Mouse (Mus musculus) skeletal muscle tissue, adult 2 months (tissue): ENCODE data around the gene Mettl7a2.
"Not testable (repeated sequence)": the region's sequence is repeated elsewhere in the genome, so short reads cannot be mapped to it uniquely, and the experiment has no call there.

ENCODE experiments used
- DNase-seq: peaks from one replicate; pipeline ENCODE4 v3.0.0-alpha.2; 2012; ENCODE audit warnings: low read depth, low spot score

Gene Mettl7a2

DNA sequence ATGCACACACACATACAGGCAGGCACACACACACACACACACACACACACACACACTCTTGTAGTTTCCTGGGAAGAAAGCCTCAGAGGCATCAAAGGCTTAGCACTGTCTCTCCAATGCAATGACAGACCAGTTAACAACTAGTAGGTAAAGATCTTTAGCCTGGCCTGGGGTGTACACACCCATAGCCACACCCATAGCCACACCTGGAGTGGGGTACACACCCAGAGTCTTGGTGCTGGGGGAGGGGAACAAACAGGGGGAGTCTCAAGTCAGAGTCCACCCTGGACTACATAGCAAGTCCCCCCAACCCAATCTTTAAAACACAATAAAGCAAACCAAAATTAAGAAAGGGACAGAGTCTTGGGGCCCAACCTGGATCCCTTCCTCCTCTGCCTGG is 15.7 kb upstream of the Mettl7a2 start:
- not testable (repeated sequence) for DNase-seq

DNA sequence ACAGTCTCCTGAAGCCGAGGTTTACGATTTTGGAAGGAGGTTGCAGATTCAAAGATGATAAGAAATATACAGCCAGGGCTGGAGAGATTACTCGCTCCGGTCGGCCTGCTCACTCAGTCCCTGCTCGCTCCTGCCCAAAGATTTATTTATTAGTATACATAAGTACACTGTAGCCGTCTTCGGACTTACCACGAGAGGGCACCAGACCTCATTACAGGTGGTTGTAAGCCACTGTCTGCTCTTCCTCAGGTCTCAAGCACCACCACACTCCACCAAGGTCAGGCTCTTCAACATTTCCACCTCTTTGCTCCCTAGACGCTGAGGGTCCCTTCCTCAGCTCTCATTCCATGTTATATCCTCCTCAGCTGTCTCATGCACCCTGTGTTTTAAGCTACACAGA is 15.2 kb upstream of the Mettl7a2 start:
- DNase-seq: not testable (repeated sequence)

DNA sequence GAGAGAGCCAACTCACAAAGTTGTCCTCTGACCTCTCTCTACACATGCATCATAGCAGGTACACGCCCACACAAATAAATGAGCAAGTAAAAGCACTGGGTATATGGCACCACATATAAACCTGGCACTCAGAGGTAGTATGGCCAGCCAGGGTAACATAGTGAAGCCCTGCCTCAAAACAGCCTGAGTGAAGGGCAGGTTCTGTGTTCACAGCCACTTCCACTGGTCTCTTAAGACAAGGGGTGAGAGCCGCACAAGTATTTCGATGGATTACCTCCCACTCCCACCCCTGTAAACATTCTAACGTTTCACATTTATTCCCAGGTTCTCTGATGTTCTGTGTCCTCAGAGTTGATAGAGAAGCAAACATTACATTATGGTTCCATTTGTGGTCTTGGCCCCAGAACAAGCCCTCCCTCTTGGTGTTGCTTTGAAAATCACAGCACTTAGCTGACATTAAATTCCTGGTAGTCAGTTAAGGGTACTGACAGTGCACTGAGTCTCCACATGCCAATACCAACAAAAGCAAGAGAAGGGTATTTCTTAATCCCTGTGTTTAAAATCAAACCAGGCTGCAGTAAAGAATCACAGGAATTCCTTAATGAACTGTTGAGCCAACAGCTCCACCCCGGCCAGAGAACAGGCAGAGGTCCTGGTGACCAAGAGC is 11.6 kb upstream of the Mettl7a2 start:
- DNase-seq: not testable (repeated sequence)

DNA sequence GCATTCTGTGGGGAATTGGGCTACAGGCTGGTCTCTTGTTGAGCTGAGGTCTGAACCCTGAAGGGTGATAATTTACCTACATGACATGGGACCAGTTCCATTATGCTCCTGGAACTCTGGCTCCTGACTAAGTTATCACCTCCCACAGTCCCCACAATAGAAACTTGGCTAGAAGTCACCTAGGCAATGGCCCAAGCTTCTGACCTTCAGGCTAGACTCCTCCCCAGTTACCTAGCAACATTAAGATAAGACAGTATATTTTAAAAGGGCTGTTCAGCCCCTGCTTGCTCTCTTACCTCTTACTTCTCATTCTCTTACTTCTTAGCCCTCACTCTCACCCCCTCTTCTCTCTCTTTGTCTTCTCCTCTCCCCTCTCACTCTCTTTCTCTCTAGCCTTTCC is 7.5 kb upstream of the Mettl7a2 start:
- DNase-seq: no peak

DNA sequence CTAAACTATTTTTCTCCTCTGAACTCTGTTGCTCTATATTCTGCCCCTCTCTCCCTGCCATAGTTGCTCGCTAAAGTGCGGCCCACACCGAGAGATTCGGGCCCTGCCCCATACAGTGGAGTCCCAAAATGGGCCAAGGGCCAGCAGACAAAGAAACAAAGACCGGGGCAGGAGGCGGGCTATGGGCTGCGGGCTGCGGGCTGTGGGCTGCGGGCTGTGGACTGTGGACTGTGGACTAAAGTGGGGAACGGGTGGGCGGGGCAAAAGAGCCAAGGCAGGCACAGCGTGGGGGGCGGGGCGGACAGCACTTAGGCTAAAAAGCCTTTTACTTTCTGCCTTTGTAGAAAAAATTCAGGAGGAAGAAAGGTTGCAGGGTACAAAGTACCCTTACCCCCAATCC is 6.2 kb upstream of the Mettl7a2 start:
- no peak for DNase-seq

DNA sequence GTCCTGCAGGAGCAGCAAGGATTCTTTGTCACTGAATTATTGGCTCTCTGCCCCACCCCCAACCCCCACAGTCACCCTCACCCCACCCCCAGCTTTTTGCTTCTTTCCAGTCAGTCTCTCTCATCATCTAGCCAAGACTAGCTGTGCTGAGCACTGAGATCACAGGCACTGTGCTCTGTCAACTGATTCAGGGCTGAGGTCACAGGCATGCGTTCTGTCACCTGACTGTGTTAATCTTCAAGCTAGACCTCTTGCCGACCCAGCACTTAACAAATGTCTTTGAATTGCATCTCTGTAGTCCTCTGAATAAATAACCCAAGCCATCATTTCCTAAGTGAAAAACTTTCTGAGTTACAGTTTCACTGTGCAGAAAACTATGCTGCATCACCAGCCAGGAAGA is 3.5 kb upstream of the Mettl7a2 start:
- DNase-seq: no peak

DNA sequence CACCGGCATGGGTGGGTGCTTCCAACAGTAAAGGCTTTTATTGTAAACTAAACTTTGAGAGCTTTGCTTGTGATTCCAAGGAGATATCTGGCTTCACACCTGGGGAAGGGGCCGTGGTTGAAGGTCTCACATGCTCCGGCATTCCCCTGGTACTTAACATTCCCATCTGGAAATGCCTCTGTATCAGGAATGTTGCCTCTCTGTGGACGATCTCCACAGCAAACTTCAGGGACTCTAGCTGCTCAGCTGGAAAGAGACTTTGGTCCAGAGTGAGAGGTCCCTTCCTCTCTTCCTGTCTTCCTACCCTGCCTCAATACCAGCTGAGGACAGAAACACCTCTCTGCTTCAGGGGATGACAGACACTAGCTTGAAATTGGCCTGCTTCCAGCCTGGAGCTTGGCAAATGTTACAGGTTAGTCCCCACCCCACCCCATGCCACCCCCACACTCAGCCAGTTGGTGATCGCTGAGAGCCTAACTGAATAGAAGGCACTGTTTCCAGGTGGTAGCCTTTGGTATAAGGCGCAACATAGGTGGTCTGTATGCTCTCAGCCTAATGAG is 1.4 kb upstream of the Mettl7a2 start:
- no peak for DNase-seq

DNA sequence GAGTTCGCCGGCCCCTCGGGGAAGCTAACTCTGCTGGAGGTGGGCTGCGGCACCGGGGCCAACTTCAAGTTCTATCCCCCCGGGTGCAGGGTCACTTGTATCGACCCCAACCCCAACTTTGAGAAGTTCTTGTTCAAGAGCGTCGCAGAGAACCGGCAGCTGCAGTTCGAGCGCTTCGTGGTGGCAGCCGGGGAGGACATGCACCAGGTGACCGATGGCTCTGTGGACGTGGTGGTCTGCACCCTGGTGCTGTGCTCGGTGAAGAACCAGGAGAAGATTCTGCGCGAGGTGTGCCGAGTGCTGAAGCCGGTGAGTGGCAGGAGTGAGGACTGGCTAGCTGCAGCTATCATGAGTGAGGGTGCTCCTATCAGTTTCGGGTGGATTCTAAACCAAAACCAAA is 399 bp downstream of the Mettl7a2 start:
- DNase-seq: not testable (repeated sequence)

DNA sequence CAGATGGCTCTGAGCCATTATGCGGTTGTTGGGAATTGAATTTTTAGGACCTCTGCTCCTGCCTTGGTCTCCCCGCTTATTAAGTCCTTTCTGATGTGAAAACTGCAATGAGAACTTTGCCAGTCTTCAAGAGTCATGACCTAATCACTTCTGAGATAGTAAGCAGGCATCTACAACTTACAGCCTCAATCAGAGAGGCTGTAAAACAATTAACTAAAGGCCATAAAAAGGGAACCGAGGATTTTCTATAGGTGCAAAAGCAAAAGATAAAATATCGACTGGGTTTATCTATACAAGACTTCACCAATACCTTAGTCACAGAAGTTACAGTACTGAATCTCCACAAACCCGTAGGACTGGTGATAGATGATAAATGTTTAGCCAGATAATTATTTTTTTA is 2.9 kb downstream of the Mettl7a2 start:
- DNase-seq: no peak

DNA sequence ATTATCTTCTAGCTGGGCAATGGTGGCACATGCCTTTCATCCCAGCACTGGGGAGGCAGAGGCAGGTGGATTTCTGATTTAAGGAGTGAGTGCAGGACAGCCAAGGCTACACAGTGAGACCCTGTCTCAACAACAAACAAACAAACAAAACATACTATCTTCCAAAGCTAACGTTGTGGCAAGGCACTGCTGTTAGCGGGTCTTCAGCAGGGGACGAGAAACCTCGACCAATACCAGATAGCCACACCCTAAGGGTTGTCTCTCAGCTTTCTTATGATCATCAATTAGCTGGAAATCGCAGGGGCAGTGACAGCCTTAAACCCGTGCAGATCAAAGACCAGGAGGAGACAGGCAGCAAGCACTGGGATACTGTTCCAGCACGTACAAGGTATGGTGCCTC is 11.2 kb downstream of the Mettl7a2 start, which contains the start of gene Higd1c:
Gene Higd1c (plus strand): TSS at position 301 of the 400 bp plus-strand sequence.
- DNase-seq: no peak

DNA sequence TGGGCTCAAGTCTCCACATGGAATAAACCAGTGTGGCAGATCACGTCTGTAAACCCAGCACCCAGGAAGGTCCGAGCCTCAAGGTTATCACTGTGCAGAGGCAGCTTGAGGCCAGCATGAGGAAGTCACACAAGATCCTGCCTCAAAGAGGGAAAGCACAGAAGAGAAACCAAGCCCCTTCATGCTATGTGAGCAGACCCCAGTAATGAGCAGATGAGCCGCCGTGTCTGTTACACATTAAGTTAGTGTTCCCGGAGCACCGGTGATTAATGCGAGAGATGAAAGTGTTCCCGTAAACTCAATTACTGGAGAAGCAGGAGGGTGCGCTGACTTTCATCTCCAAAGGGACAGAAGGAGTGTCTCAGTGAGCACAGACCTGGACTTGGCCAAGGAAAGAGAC is 13.0 kb downstream of the Mettl7a2 start:
- not testable (repeated sequence) for DNase-seq

DNA sequence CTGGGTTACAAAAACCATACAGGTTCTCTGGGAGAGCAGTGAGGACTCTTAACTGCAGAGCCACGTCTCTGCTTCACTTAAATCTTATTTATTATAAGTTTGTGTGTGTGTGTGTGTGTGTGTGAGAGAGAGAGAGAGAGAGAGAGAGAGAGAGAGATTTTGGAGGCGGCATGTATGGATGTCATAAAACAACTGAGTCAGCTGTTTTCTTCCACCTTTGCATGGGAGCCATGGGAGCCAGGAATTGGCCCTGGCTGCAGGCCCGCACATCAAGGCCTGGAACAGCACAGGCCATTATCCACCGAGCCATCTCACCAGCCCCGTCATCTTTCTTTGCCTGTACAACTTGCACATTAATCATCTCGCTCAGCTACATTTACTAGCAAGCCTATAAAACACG is 14.1 kb downstream of the Mettl7a2 start:
- DNase-seq: no peak

DNA sequence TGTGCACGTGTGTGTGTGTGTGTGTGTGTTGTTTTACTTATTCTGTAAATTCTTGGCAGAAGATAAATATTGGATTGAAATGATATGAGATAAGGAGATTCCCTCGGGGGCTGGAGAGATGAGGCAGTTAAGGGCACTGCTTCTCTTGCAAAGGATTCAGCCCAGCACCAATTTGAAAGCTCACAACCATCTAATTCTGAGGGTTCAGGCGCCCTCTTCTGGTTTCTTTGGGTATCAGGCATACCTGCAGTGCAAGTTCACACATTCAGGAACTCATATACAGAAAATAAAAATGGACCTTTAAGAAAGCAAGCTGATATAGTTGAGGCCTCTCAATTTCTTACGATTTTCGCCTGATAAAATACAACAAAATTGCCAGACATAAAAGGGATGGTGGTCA is 22.1 kb downstream of the Mettl7a2 start:
- peak; percentile 54 for DNase-seq

DNA sequence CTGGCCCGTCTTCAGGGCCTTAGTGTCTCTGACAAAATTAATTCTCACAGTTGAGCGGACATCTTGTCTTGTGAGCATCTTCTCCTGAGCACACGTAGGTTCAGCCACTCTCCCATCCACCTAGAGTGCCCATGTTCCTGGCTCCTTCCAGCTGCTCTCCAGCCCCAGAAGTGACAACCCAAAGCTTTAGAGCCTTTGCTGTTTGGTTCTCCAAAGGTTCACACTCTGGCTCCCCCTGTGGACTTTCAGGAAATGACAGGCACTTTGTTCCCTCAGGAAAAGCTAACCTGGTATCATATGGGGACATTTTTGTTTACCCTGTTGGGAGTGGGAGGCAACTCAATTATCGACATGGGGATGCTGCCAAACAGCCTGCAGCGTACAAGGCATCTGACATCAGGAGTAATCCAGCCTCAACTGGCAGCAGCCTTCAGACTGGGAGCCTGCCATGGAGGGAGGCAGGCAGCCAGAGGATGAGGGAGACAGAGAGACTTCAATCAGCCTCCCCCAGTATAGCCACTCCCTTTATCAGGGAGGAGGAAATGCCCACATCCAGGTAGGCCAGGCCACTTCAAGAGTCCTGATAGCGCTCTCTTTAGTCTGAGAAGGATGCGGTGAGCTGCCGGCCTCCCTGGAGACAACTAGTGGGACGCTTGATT is 25.0 kb downstream of the Mettl7a2 start:
- not testable (repeated sequence) for DNase-seq

DNA sequence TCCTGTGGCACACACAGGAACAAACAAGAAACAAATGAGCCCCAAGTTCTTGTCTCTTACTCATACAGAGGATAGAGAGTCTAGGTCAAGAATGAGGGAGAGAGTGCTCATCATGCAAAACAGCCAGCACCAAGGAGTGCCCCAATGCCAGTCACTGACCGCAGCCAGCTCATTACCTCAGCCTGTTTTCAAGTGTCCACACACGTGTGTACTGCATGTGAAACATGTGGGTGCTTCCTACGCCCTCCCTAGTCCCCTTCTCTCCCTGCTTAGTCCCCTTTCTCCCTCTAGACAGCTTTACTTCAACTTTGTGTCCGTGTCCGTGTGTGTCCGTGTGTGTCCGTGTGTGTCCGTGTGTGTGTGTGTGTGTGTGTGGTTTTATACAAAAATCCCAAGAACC is 26.7 kb downstream of the Mettl7a2 start:
- no peak for DNase-seq

DNA sequence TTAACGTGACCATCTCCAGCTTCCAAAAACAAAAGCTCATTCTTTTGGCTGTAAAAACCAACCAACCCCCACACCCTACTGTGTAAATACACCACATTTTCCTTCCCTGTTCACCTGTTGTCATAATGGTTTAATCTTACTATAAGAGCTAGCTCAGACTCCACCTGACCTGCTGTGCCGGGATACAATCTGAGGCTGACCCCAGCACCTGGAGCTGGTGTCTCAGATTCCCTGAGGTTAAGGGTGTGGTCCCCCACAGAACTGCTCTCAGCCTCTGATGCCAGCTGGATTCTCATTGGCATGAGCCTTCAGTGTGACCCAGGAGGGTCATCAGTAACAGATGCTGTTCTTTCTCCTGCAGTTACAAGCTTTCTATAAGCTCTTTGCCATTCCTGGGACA is 27.1 kb downstream of the Mettl7a2 start:
- DNase-seq: no peak

DNA sequence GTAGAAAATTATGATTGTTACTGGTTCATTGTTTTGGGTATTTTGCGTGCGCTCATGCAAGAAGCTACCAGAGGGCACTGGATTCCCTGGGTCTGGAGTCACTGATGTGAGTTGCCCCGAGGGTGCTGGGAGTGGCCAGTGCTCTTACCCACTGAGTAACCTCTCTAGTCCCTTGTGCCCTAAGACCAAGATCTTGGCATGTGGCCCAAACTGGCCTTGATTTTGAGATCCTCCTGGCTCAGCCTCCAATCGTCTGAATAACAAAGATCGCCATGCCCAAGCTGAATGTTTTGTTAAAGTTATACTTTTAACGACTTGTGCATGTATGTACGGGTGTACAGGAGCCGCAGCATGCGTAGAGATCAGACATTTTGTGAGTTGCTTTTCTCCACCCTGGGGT is 32.7 kb downstream of the Mettl7a2 start:
- DNase-seq: no peak

DNA sequence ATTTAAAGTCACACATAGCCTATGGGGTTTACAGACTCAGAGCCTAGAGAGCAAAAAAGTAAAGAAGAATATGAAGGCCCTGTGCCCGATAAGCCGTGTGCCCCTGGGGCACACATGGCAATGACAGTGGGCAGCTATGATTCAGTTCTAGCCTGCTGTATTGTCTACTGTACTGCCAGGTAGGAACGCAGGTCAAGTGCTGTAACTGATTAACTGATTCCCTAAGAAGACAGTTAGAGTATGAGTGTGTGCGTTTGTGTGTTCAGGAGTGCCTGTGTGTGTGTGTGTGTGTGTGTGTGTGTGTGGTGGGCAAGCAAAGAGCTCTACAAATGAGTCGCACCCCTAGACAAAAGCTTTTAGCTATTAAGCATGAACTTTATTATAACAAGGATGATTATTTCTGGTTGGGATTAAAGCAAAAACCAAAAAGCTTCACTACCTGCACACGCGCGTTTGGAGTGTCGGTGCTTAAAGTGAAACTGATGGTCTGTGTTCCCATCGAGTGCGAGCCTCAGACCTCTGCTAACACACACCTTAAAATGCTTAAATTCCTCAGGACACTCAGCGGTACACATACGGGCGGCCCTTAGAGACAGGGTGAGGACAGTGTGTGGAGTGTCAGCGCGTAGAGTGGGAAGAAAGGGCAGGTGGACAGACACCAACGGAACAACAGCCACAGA is 34.7 kb downstream of the Mettl7a2 start:
- DNase-seq: no peak

DNA sequence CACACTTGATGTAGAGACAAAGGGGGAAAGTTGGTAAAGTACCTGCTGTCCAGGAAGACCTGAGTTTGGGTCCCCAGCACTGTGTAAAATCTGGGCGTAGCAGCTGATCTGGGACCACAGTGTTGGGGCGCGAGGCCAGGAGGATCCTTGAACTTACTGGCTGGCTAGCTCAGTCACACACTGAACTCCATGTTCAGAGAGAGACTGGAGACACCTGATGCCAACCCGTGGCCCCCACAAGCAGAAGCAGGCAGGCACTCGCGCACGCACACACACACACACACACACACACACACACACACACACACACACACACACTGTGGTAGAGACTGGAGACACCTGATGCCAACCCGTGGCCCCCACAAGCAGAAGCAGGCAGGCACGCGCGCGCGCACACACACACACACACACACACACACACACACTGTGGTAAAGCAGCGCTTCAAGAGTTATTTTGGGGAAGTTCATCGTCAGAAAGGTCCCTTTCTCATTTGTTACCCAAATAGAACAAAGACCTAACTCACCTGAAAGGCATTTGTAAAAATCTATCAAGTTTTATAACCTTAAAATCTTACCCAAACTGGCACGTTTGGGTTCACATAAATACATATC is 35.3 kb downstream of the Mettl7a2 start:
- no peak for DNase-seq

DNA sequence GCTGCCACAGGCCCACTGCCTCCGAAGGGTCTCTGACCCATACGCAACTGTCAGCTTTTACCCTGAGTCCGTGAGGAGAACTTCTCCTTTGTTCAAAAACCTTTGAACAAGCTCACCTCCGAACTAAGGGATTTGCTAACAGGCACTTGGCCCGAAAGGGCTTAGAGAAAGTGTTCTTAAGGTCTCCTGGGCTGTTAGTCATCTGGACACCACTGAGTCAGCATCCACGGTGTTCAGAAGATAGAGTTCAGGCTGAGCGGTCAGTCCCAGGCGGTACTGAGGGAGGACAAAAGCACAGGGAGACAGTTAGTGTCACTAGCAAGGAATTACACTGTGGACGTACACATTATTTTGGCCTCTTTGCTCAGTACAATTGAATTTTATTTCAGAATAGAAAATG is 35.9 kb downstream of the Mettl7a2 start:
- no peak for DNase-seq

DNA sequence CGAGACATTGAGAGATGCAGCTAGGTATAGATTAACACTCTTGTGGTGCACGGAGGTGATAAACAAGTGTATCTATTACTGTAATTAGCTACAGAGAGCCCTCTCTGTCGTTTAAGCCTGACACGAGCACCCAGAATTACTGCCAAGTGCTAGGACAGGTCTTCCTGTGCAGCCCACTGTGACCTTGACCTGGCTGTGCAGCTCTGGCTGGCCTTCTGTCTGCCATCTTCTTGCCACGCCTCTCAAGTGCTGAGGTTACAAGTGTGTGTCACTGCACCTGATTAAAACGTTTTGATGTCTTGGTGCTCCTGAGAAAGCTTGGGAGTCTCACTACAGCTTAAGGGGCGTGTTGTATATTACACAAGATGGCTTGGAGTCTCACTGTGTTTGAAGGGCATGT is 38.1 kb downstream of the Mettl7a2 start:
- DNase-seq: no peak

DNA sequence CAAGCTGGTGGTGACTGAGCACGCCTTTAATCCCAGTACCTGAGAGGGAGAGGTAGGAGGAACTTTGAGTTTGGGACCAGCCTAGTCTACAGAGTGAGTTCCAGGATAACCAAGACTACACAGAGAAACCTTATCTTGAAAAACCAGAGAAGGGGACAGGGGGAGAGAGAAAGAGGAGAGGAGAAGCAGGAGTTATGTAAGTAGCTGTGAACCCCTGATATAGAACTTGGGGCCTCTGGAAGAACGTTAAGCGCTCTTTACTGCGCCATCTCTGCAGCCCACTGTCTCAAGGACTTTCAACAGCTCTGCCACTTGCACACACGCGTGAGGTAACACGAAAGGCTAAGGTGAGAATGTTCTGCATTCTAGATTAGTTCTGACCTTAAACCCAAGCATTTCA is 38.6 kb downstream of the Mettl7a2 start:
- no peak for DNase-seq
